Mouse (Mus musculus): ENCODE results near the gene Dnaja3. TPM values are rescaled to one million over a fixed set of nuclear protein-coding genes. Genes with fewer than 3 reads are reported as not detected.

The Dnaja3 gene
- polyA plus RNA-seq, 1 experiment: 69.5 TPM

- Histone ChIP-seq H3K36me3 (ENCODE audit: control insufficient read depth, insufficient read depth) (no peaks in the 10 kb centered on the region), H3K27me3 (ENCODE audit: control insufficient read depth, insufficient read depth, insufficient read length) (no peaks in the 10 kb centered on the region), H3K4me3 (no peak overlapping the region), H3K4me2 (ENCODE audit: low read depth) (no peak overlapping the region), H3ac (ENCODE audit: control insufficient read depth, insufficient read length) (no peak overlapping the region), H3K79me2 (ENCODE audit: control insufficient read depth, insufficient read depth) (peaks cover 82% of the 10 kb centered on the region)
- TF ChIP-seq CEBPB (IDR thresholded peaks at IDR 0.05; ENCODE audit: insufficient read depth, poor library complexity, severe bottlenecking) (no peak), E2F4 (IDR thresholded peaks at IDR 0.05; ENCODE audit: insufficient read depth) (no peak), SRF (IDR thresholded peaks at IDR 0.05; ENCODE audit: control insufficient read depth, insufficient read length, low read depth) (no peak), MAX (IDR thresholded peaks at IDR 0.05; ENCODE audit: low read depth) (no peak), MYOD1 (IDR thresholded peaks at IDR 0.05; ENCODE audit: control insufficient read depth in 1 of 3, insufficient read length in 2 of 3, low read depth in 2 of 3) (no peak), TCF3 (IDR thresholded peaks at IDR 0.05; ENCODE audit: insufficient read length, low read depth) (no peak), REST (IDR thresholded peaks at IDR 0.05; ENCODE audit: insufficient read depth, insufficient read length) (no peak), USF1 (IDR thresholded peaks at IDR 0.05; ENCODE audit: low read depth) (no peak), POLR2A (IDR thresholded peaks at IDR 0.05; ENCODE audit: insufficient read length, low read depth) (no peak)
These were observed 91.1 kb downstream of the Dnaja3 start for GRCm38 (mm10) chr16:4730776-4731358.

- no peaks in the 10 kb centered on the region for H3K27me3 ChIP-seq (ENCODE audit: control insufficient read depth, insufficient read depth, insufficient read length)
- H3K79me2 ChIP-seq (ENCODE audit: control insufficient read depth, insufficient read depth): peaks cover 48% of the 10 kb centered on the region
- TF ChIP-seq TCF12 (IDR thresholded peaks at IDR 0.05; ENCODE audit: insufficient read depth, poor library complexity, severe bottlenecking) (no peak), MYOG (IDR thresholded peaks at IDR 0.05; ENCODE audit: control insufficient read depth in 1 of 3, insufficient read depth in 1 of 3, insufficient read length in 2 of 3, low read depth in 2 of 3) (no peak), POLR2AphosphoS2 (IDR thresholded peaks at IDR 0.05; ENCODE audit: insufficient read length, low read depth) (no peak), SRF (IDR thresholded peaks at IDR 0.05; ENCODE audit: control insufficient read depth, insufficient read length, low read depth) (no peak), E2F4 (IDR thresholded peaks at IDR 0.05; ENCODE audit: insufficient read depth) (no peak)
These were observed 96.5 kb downstream of the Dnaja3 start for GRCm38 (mm10) chr16:4736262-4736661.

GRCm38 (mm10) chr16:4739994-4740393 lies 100.2 kb downstream of the Dnaja3 start:
- no peak overlapping the region for H3K4me3 ChIP-seq
- no peaks in the 10 kb centered on the region for H3K36me3 ChIP-seq (ENCODE audit: control insufficient read depth, insufficient read depth)
- no peak overlapping the region for H3K4me2 ChIP-seq (ENCODE audit: low read depth)
- no peak for TF ChIP-seq POLR2A (IDR thresholded peaks at IDR 0.05; ENCODE audit: insufficient read length, low read depth)
- TF ChIP-seq USF1 (IDR thresholded peaks at IDR 0.05; ENCODE audit: low read depth): no peak
- TF ChIP-seq MYOG (IDR thresholded peaks at IDR 0.05; ENCODE audit: control insufficient read depth in 1 of 3, insufficient read depth in 1 of 3, insufficient read length in 2 of 3, low read depth in 2 of 3): no peak
- no peak for TF ChIP-seq E2F4 (IDR thresholded peaks at IDR 0.05; ENCODE audit: insufficient read depth)
- TF ChIP-seq TCF12 (IDR thresholded peaks at IDR 0.05; ENCODE audit: insufficient read depth, poor library complexity, severe bottlenecking): no peak
- TF ChIP-seq MAX (IDR thresholded peaks at IDR 0.05; ENCODE audit: low read depth): no peak
- no peak for TF ChIP-seq REST (IDR thresholded peaks at IDR 0.05; ENCODE audit: insufficient read depth, insufficient read length)
- no peak for TF ChIP-seq MYOD1 (IDR thresholded peaks at IDR 0.05; ENCODE audit: control insufficient read depth in 1 of 3, insufficient read length in 2 of 3, low read depth in 2 of 3)
- TF ChIP-seq POLR2AphosphoS2 (IDR thresholded peaks at IDR 0.05; ENCODE audit: insufficient read length, low read depth): no peak
- TF ChIP-seq SRF (IDR thresholded peaks at IDR 0.05; ENCODE audit: control insufficient read depth, insufficient read length, low read depth): no peak
- TF ChIP-seq TCF3 (IDR thresholded peaks at IDR 0.05; ENCODE audit: insufficient read length, low read depth): no peak
- no peak for TF ChIP-seq CEBPB (IDR thresholded peaks at IDR 0.05; ENCODE audit: insufficient read depth, poor library complexity, severe bottlenecking)
- no peaks in the 10 kb centered on the region for H3K27me3 ChIP-seq (ENCODE audit: control insufficient read depth, insufficient read depth, insufficient read length)
- peaks cover 17% of the 10 kb centered on the region for H3K79me2 ChIP-seq (ENCODE audit: control insufficient read depth, insufficient read depth)
- H3ac ChIP-seq (ENCODE audit: control insufficient read depth, insufficient read length): no peak overlapping the region

More at GRCm38 (mm10) chr16:4736262-4736661, 96.5 kb downstream of the Dnaja3 start:
- H3K36me3 ChIP-seq (ENCODE audit: control insufficient read depth, insufficient read depth): no peaks in the 10 kb centered on the region
- H3K4me2 ChIP-seq (ENCODE audit: low read depth): no peak overlapping the region
- no peak overlapping the region for H3K4me3 ChIP-seq
- H3ac ChIP-seq (ENCODE audit: control insufficient read depth, insufficient read length): no peak overlapping the region

GRCm38 (mm10) chr16:4742186-4742585 lies 102.4 kb downstream of the Dnaja3 start:
- H3ac ChIP-seq (ENCODE audit: control insufficient read depth, insufficient read length): no peak overlapping the region
- H3K27me3 ChIP-seq (ENCODE audit: control insufficient read depth, insufficient read depth, insufficient read length): no peaks in the 10 kb centered on the region
- H3K4me2 ChIP-seq (ENCODE audit: low read depth): no peak overlapping the region
- peaks cover 8% of the 10 kb centered on the region for H3K79me2 ChIP-seq (ENCODE audit: control insufficient read depth, insufficient read depth)
- TF ChIP-seq MAX (IDR thresholded peaks at IDR 0.05; ENCODE audit: low read depth) (no peak), E2F4 (IDR thresholded peaks at IDR 0.05; ENCODE audit: insufficient read depth) (no peak), CEBPB (IDR thresholded peaks at IDR 0.05; ENCODE audit: insufficient read depth, poor library complexity, severe bottlenecking) (no peak), TCF12 (IDR thresholded peaks at IDR 0.05; ENCODE audit: insufficient read depth, poor library complexity, severe bottlenecking) (no peak), POLR2AphosphoS2 (IDR thresholded peaks at IDR 0.05; ENCODE audit: insufficient read length, low read depth) (no peak), SRF (IDR thresholded peaks at IDR 0.05; ENCODE audit: control insufficient read depth, insufficient read length, low read depth) (no peak), MYOD1 (IDR thresholded peaks at IDR 0.05; ENCODE audit: control insufficient read depth in 1 of 3, insufficient read length in 2 of 3, low read depth in 2 of 3) (no peak), POLR2A (IDR thresholded peaks at IDR 0.05; ENCODE audit: insufficient read length, low read depth) (no peak), MYOG (IDR thresholded peaks at IDR 0.05; ENCODE audit: control insufficient read depth in 1 of 3, insufficient read depth in 1 of 3, insufficient read length in 2 of 3, low read depth in 2 of 3) (no peak), REST (IDR thresholded peaks at IDR 0.05; ENCODE audit: insufficient read depth, insufficient read length) (no peak)
- H3K4me3 ChIP-seq: no peak overlapping the region
- no peaks in the 10 kb centered on the region for H3K36me3 ChIP-seq (ENCODE audit: control insufficient read depth, insufficient read depth)

GRCm38 (mm10) chr16:4752155-4752554 lies 112.4 kb downstream of the Dnaja3 start:
- H3K36me3 ChIP-seq (ENCODE audit: control insufficient read depth, insufficient read depth): no peaks in the 10 kb centered on the region
- H3K79me2 ChIP-seq (ENCODE audit: control insufficient read depth, insufficient read depth): no peaks in the 10 kb centered on the region
- H3K27me3 ChIP-seq (ENCODE audit: control insufficient read depth, insufficient read depth, insufficient read length): no peaks in the 10 kb centered on the region
- no peak overlapping the region for H3K4me3 ChIP-seq
- no peak for TF ChIP-seq TCF12 (IDR thresholded peaks at IDR 0.05; ENCODE audit: insufficient read depth, poor library complexity, severe bottlenecking)
- no peak for TF ChIP-seq MYOG (IDR thresholded peaks at IDR 0.05; ENCODE audit: control insufficient read depth in 1 of 3, insufficient read depth in 1 of 3, insufficient read length in 2 of 3, low read depth in 2 of 3)
- no peak for TF ChIP-seq E2F4 (IDR thresholded peaks at IDR 0.05; ENCODE audit: insufficient read depth)
- TF ChIP-seq TCF3 (IDR thresholded peaks at IDR 0.05; ENCODE audit: insufficient read length, low read depth): no peak
- TF ChIP-seq MAX (IDR thresholded peaks at IDR 0.05; ENCODE audit: low read depth): no peak
- no peak for TF ChIP-seq REST (IDR thresholded peaks at IDR 0.05; ENCODE audit: insufficient read depth, insufficient read length)
- no peak for TF ChIP-seq SRF (IDR thresholded peaks at IDR 0.05; ENCODE audit: control insufficient read depth, insufficient read length, low read depth)
- TF ChIP-seq POLR2A (IDR thresholded peaks at IDR 0.05; ENCODE audit: insufficient read length, low read depth): no peak
- TF ChIP-seq MYOD1 (IDR thresholded peaks at IDR 0.05; ENCODE audit: control insufficient read depth in 1 of 3, insufficient read length in 2 of 3, low read depth in 2 of 3): no peak
- TF ChIP-seq USF1 (IDR thresholded peaks at IDR 0.05; ENCODE audit: low read depth): no peak
- no peak overlapping the region for H3K4me2 ChIP-seq (ENCODE audit: low read depth)
- no peak overlapping the region for H3ac ChIP-seq (ENCODE audit: control insufficient read depth, insufficient read length)
